Mouse (Mus musculus): ENCODE data around the gene Engase. TPM values are rescaled to one million over a fixed set of nuclear protein-coding genes. Genes with fewer than 3 reads are reported as not detected.
A peak's percentile ranks its signal among the peaks of the same experiment; 100 is the strongest.

Gene Engase
- total RNA-seq, 1 experiment, result 10.8 TPM

DNA sequence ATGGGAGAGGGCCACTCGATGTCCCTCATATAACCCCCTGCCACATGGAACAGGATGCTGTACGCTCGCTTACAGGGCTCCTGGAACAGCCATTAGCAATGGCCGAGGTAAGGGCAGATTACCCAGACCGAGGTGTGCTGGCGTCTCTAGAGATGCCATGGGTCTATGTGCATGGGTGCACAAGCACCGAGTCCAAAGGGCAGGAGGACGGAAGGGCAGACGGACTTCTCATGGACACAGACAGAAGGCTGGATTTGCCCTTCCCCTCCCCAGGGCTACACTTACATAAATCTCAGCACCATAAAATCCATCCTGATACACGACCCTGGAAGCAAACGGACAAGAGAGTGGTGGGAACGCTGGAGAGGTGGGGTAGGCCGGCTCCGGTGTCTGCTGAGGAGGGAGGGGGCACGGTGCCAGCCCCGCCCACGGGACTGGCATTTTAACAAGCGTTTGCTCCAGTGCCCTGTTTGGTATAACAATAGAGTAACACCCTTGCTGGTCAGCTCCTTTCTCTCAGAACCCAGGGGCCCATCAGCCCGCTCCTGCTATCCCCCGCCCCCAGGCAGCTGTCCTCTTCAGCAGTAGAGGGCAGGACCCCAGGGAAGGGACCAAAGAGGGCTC lies 19.5 kb downstream of the Engase start:
- H3K36me3 ChIP-seq (ENCODE audit: control insufficient read depth, insufficient read depth, low read length, poor library complexity, severe bottlenecking), result no peaks in the 10 kb centered on the region
- H3K4me1 ChIP-seq (ENCODE audit: control insufficient read depth in 2 of 2, insufficient read depth in 2 of 2, low read length in 2 of 2, poor library complexity in 1 of 2), result no peaks in the 10 kb centered on the region; a peak in 1 of 4 replicates
- H3K9me3 ChIP-seq (ENCODE audit: control insufficient read depth, insufficient read depth, low read depth, low read length), result no peaks in the 10 kb centered on the region
- TF ChIP-seq ZC3H11A (IDR thresholded peaks at IDR 0.05; ENCODE audit: borderline replicate concordance, low read depth, low read length) (no peak), HCFC1 (IDR thresholded peaks at IDR 0.05; ENCODE audit: borderline replicate concordance, insufficient read depth, low read length) (no peak), CHD2 (IDR thresholded peaks at IDR 0.05; ENCODE audit: low read depth, low read length) (no peak), MAFK (IDR thresholded peaks at IDR 0.05; ENCODE audit: insufficient read depth, low read depth, low read length) (no peak), ZNF384 (IDR thresholded peaks at IDR 0.05; ENCODE audit: low read depth, low read length) (no peak)
- no peak overlapping the region for H3K4me3 ChIP-seq (ENCODE audit: insufficient read depth in 1 of 2, low read depth in 1 of 2, low read length in 2 of 2, poor library complexity in 1 of 2, severe bottlenecking in 1 of 2)
- DNase-seq (ENCODE audit: low read depth, low spot score), result no peak
- H3K9ac ChIP-seq (ENCODE audit: insufficient read depth, low read depth, low read length, poor library complexity, severe bottlenecking), result no peak overlapping the region
- in situ Hi-C loops (cut with MboI; ENCODE audit: low sequenced_read_pairs in 2 of 2, unreplicated experiment in 2 of 2), result no loop called here
- no peak overlapping the region for H3K27ac ChIP-seq (ENCODE audit: insufficient read depth, low read depth, low read length, poor library complexity, severe bottlenecking)

- 0 out of 2 replicates have a peak overlapping the region, but pooled peaks have one; percentile 38 for H3K9ac ChIP-seq (ENCODE audit: insufficient read depth, low read depth, low read length, poor library complexity, severe bottlenecking)
- DNase-seq (ENCODE audit: low read depth, low spot score), result no peak
These were observed 26.4 kb downstream of the Engase start for GRCm38 (mm10) chr11:118502990-118503389.

DNA sequence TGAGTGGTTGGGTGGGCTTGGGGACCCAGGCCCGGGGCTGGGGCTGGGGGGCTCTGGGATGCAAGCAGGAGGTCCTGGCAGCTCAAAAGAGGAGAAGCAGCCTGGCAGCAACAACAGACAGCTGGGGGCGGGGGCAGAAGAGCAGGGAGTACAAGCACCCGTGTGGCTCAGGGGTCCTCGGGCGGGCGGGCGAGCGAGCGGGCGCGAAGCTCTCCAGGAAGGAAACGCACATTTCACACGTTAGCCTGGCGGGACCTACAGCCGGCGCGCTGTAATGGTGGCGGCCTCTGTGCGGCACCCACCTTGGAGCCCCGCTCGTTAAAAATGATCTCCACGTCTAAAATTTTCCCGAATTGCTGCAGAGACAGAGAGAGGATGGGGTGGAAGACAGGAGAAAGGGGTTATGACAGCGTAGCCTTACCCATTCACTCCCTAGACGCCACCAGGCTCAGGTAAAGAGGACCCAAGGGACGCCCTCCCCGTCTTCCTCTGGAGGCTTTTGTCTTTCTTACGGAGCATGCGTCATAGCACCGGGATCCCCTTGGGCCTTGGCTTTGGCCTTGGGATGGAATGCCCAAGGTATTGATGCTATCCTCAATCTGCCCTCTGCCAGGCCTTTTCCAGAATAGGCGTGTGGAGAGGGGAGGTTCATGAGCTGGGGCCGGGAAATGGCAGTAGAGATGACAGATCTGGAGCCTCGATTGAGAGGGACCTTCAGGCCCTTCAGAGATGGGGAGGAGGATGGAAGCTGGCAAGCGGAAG lies 27.0 kb downstream of the Engase start:
- H3K9ac ChIP-seq (ENCODE audit: insufficient read depth, low read depth, low read length, poor library complexity, severe bottlenecking), result 0 out of 2 replicates have a peak overlapping the region, but pooled peaks have one; percentile 38
- H3K4me1 ChIP-seq (ENCODE audit: control insufficient read depth in 2 of 2, insufficient read depth in 2 of 2, low read length in 2 of 2, poor library complexity in 1 of 2), result peaks cover 1 to 11% of the 10 kb centered on the region in 2 experiments; a peak in 1 of 4 replicates
- H3K36me3 ChIP-seq (ENCODE audit: control insufficient read depth, insufficient read depth, low read length, poor library complexity, severe bottlenecking), result no peaks in the 10 kb centered on the region
- H3K27ac ChIP-seq (ENCODE audit: insufficient read depth, low read depth, low read length, poor library complexity, severe bottlenecking), result no peak overlapping the region
- H3K4me3 ChIP-seq (ENCODE audit: insufficient read depth in 1 of 2, low read depth in 1 of 2, low read length in 2 of 2, poor library complexity in 1 of 2, severe bottlenecking in 1 of 2), result peak overlapping the region; percentile 45 to 52
- no peak for TF ChIP-seq MAFK (IDR thresholded peaks at IDR 0.05; ENCODE audit: insufficient read depth, low read depth, low read length)
- TF ChIP-seq CHD2 (IDR thresholded peaks at IDR 0.05; ENCODE audit: low read depth, low read length), result no peak
- no peak for TF ChIP-seq ZC3H11A (IDR thresholded peaks at IDR 0.05; ENCODE audit: borderline replicate concordance, low read depth, low read length)
- TF ChIP-seq HCFC1 (IDR thresholded peaks at IDR 0.05; ENCODE audit: borderline replicate concordance, insufficient read depth, low read length), result no peak
- no peak for TF ChIP-seq ZNF384 (IDR thresholded peaks at IDR 0.05; ENCODE audit: low read depth, low read length)
- no peaks in the 10 kb centered on the region for H3K9me3 ChIP-seq (ENCODE audit: control insufficient read depth, insufficient read depth, low read depth, low read length)
- in situ Hi-C loops (cut with MboI; ENCODE audit: low sequenced_read_pairs in 2 of 2, unreplicated experiment in 2 of 2), result no loop called here
- no peak for DNase-seq (ENCODE audit: low read depth, low spot score)

More at GRCm38 (mm10) chr11:118502990-118503389, 26.4 kb downstream of the Engase start:
- H3K4me3 ChIP-seq (ENCODE audit: insufficient read depth in 1 of 2, low read depth in 1 of 2, low read length in 2 of 2, poor library complexity in 1 of 2, severe bottlenecking in 1 of 2), result peak overlapping the region; percentile 45 to 52; a peak in 2 of 4 replicates
- peaks cover 1 to 11% of the 10 kb centered on the region in 2 experiments; a peak in 1 of 4 replicates for H3K4me1 ChIP-seq (ENCODE audit: control insufficient read depth in 2 of 2, insufficient read depth in 2 of 2, low read length in 2 of 2, poor library complexity in 1 of 2)
- TF ChIP-seq CHD2 (IDR thresholded peaks at IDR 0.05; ENCODE audit: low read depth, low read length), result no peak
- TF ChIP-seq MAFK (IDR thresholded peaks at IDR 0.05; ENCODE audit: insufficient read depth, low read depth, low read length), result no peak
- H3K36me3 ChIP-seq (ENCODE audit: control insufficient read depth, insufficient read depth, low read length, poor library complexity, severe bottlenecking), result no peaks in the 10 kb centered on the region
- in situ Hi-C loops (cut with MboI; ENCODE audit: low sequenced_read_pairs in 2 of 2, unreplicated experiment in 2 of 2), result no loop called here
- H3K9me3 ChIP-seq (ENCODE audit: control insufficient read depth, insufficient read depth, low read depth, low read length), result no peaks in the 10 kb centered on the region
- no peak overlapping the region for H3K27ac ChIP-seq (ENCODE audit: insufficient read depth, low read depth, low read length, poor library complexity, severe bottlenecking)

DNA sequence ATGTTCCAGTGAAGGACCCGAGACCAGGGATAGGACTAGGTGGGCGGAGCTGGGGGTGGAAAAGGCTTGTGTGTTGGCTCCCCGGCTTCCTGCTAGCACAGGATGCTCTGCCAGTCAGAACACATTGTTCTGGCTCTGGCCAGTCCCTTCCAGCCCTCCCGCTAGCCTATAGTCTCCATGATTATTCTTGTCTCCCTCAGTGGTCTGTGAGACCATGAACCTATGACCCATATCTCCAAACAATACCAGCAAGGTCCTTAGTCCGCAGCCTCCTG lies 27.5 kb downstream of the Engase start:
- no peak overlapping the region for H3K9ac ChIP-seq (ENCODE audit: insufficient read depth, low read depth, low read length, poor library complexity, severe bottlenecking)
- no peaks in the 10 kb centered on the region for H3K36me3 ChIP-seq (ENCODE audit: control insufficient read depth, insufficient read depth, low read length, poor library complexity, severe bottlenecking)
- no peaks in the 10 kb centered on the region for H3K9me3 ChIP-seq (ENCODE audit: control insufficient read depth, insufficient read depth, low read depth, low read length)
- no peak for DNase-seq (ENCODE audit: low read depth, low spot score)
- H3K4me1 ChIP-seq (ENCODE audit: control insufficient read depth in 2 of 2, insufficient read depth in 2 of 2, low read length in 2 of 2, poor library complexity in 1 of 2), result peaks cover 1 to 11% of the 10 kb centered on the region in 2 experiments; a peak in 1 of 4 replicates
- H3K4me3 ChIP-seq (ENCODE audit: insufficient read depth in 1 of 2, low read depth in 1 of 2, low read length in 2 of 2, poor library complexity in 1 of 2, severe bottlenecking in 1 of 2), result no peak overlapping the region; a peak in 1 of 4 replicates
- TF ChIP-seq ZNF384 (IDR thresholded peaks at IDR 0.05; ENCODE audit: low read depth, low read length), result no peak
- TF ChIP-seq CHD2 (IDR thresholded peaks at IDR 0.05; ENCODE audit: low read depth, low read length), result no peak
- no peak for TF ChIP-seq ZC3H11A (IDR thresholded peaks at IDR 0.05; ENCODE audit: borderline replicate concordance, low read depth, low read length)
- no peak for TF ChIP-seq MAFK (IDR thresholded peaks at IDR 0.05; ENCODE audit: insufficient read depth, low read depth, low read length)
- no peak for TF ChIP-seq HCFC1 (IDR thresholded peaks at IDR 0.05; ENCODE audit: borderline replicate concordance, insufficient read depth, low read length)
- in situ Hi-C loops (cut with MboI; ENCODE audit: low sequenced_read_pairs in 2 of 2, unreplicated experiment in 2 of 2), result no loop called here
- H3K27ac ChIP-seq (ENCODE audit: insufficient read depth, low read depth, low read length, poor library complexity, severe bottlenecking), result no peak overlapping the region

All from ES-E14 (cell line).